Mouse (Mus musculus) forebrain, embryonic 12.5 days (tissue): ENCODE measurements around the gene Trim56. TPM values are rescaled to one million over a fixed set of nuclear protein-coding genes. Genes with fewer than 3 reads are reported as not detected.

Source experiments
- ATAC-seq: fragments of 200-750 bp; cut with Nextera tagmentation; 2 replicates; pipeline ENCODE4 v1.8.0; 2017; ENCODE audit warnings: moderate TSS enrichment; ENCODE audit not compliant: low FRiP score
- H3K27ac ChIP-seq: fragments of 300-500 bp; sonication (generic); 2 replicates; pipeline ENCODE4 v1.5.1; 2016; ENCODE audit warnings: mild to moderate bottlenecking
- H3K27me3 ChIP-seq: fragments of 300-500 bp; sonication (generic); 2 replicates; pipeline ENCODE4 v1.6.1; 2016; ENCODE audit warnings: mild to moderate bottlenecking
- H3K36me3 ChIP-seq: fragments of 300-500 bp; sonication (generic); replicated peaks from 2 replicates; pipeline ENCODE4 v1.6.1; 2016; ENCODE audit warnings: mild to moderate bottlenecking
- H3K4me1 ChIP-seq: fragments of 300-500 bp; sonication (generic); 2 replicates; pipeline ENCODE4 v1.6.1; 2016
- H3K4me2 ChIP-seq: fragments of 300-500 bp; sonication (generic); 2 replicates; pipeline ENCODE4 v1.6.1; 2016; ENCODE audit warnings: mild to moderate bottlenecking, moderate library complexity
- H3K4me3 ChIP-seq: fragments of 300-500 bp; sonication (generic); replicated peaks from 2 replicates; pipeline ENCODE4 v1.5.1; 2016; ENCODE audit warnings: mild to moderate bottlenecking
- H3K9ac ChIP-seq: fragments of 300-500 bp; sonication (generic); 2 replicates; pipeline ENCODE4 v1.6.1; 2016; ENCODE audit warnings: mild to moderate bottlenecking
- H3K9me3 ChIP-seq: fragments of 300-500 bp; sonication (generic); 2 replicates; pipeline ENCODE4 v1.6.1; 2016
- WGBS: fragments of 180-500 bp; shearing (Covaris S2); methylation state at CpG from one replicate; pipeline ENCODE4 v1.1.7; 2016; 5-methylcytosine and 5-hydroxymethylcytosine counted together
- polyA plus RNA-seq: library from polyadenylated mRNA; unstranded; fragments of >200 nt; fragmentation: Nextera tagmentation; extraction: Ambion mirVana; gene quantifications from 2 replicates; pipeline ENCODE4 v1.2.1, GENCODE M21; 2016

Gene Trim56
- polyA plus RNA-seq, 1 experiment from 2014 or later: 6.8 TPM

GRCm38 (mm10) chr5:137070881-137071605, 45.0 kb downstream of the Trim56 start:
- no peak overlapping the region for H3K9ac ChIP-seq
- H3K27me3 ChIP-seq: peaks cover 7% of the 10 kb centered on the region; the same call in 1 of the 2 replicates
- no peak overlapping the region for H3K4me2 ChIP-seq
- no peak for ATAC-seq
- H3K4me3 ChIP-seq: no peak overlapping the region
- H3K9me3 ChIP-seq: no peaks in the 10 kb centered on the region
- no peak overlapping the region for H3K27ac ChIP-seq
- no peaks in the 10 kb centered on the region for H3K36me3 ChIP-seq
- H3K4me1 ChIP-seq: peaks cover 6% of the 10 kb centered on the region
- 85% methylated on average over 19 of the region's 19 CpGs for WGBS

DNA sequence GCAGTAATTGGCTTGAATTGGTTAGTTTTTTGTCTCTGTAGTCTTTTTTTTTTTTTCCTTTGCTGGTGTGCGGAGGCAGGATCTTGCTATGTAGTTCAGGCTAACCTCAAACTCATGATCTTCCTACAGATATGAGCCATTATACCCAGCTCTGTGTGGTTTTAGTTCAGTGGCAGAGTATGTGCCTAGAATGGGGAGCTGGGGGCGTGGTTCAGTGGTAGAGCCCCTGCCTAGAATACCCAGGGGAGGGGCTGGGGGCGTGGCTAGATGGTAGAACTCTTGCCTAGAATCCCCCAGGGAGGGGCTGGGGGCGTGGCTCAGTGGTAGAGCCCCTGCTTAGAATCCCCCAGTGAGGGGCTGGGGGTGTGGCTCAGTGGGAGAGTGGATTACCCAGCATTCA, 47.3 kb downstream of the Trim56 start:
- Histone ChIP-seq H3K27me3 (peaks cover 7% of the 10 kb centered on the region; the same call in 1 of the 2 replicates), H3K27ac (no peak overlapping the region), H3K4me2 (no peak overlapping the region), H3K4me1 (0 out of 2 replicates have a peak, but pooled peaks cover 3% of the 10 kb centered on the region), H3K4me3 (no peak overlapping the region), H3K9me3 (no peaks in the 10 kb centered on the region), H3K9ac (no peak overlapping the region), H3K36me3 (no peaks in the 10 kb centered on the region)
- no peak for ATAC-seq
- 73% methylated on average over 4 of the region's 4 CpGs for WGBS

DNA sequence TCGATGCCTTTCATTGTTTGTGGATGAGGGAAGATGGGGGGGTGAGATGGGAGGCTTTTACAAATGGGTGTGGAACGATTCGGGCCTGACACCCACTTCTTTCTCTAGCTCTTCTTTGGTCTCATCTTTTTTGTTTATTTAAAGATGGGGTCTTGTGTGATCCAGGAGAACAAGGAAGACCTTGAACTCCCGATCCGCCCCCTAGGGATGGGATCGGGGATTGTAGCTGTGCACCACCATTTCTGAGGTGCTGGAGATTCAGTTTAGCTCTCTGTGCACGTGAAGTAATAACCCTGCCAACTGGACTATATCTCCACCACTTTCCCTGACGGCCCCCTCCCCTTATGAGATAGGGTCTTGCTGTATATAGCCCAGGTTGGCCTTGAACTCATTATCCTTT, 50.1 kb downstream of the Trim56 start:
- 76% methylated on average over 8 of the region's 8 CpGs for WGBS
- Histone ChIP-seq H3K4me2 (no peak overlapping the region), H3K4me3 (no peak overlapping the region), H3K27ac (no peak overlapping the region), H3K36me3 (no peaks in the 10 kb centered on the region), H3K9me3 (no peaks in the 10 kb centered on the region), H3K27me3 (no peaks in the 10 kb centered on the region; the same call in 1 of the 2 replicates), H3K9ac (no peak overlapping the region), H3K4me1 (no peaks in the 10 kb centered on the region)
- no peak for ATAC-seq

DNA sequence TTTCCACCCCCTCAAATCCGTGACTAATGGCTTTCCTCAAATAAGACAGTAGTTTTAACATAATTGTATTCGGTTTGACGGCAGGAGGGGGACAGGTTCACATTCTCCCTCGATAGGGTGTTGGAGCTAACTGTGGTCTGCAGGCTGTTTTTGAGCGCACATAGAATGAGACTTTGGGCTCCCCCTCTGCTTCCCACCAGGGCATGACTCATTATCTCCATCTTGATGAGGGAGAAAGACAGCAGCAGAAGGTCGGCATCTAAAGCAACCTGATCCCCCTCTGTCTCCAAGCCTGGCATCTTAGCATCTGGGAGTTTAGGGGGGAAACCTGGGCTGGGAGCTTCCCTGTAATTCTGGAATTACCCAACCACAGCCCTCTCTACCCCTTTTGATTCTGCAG, 50.6 kb downstream of the Trim56 start:
- no peak overlapping the region for H3K27ac ChIP-seq
- no peak overlapping the region for H3K4me3 ChIP-seq
- no peak for ATAC-seq
- H3K9me3 ChIP-seq: no peaks in the 10 kb centered on the region
- no peaks in the 10 kb centered on the region for H3K36me3 ChIP-seq
- H3K4me1 ChIP-seq: no peaks in the 10 kb centered on the region
- H3K4me2 ChIP-seq: no peak overlapping the region
- WGBS: 69% methylated on average over 6 of the region's 6 CpGs
- no peaks in the 10 kb centered on the region for H3K27me3 ChIP-seq
- no peak overlapping the region for H3K9ac ChIP-seq

DNA sequence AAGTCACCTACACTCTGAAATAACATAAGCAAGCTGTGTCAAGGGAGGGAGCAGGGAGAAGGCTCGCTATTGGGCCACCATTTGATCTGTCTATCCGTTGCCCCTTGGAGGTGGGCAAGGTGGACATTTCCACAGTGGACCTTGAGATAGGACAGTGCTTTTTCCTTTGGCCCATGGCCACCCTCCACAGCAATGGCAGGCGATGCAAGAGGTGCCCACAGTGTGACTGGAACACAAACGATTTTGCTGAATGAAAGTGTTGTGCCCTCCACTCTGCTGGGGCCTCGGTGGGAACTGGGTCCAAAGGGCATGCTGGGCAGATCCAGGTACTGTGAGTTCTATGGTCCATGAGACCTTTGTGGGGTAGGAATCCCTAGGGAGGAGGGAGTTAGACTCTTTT, 53.4 kb downstream of the Trim56 start:
- ATAC-seq: no peak
- Histone ChIP-seq H3K27ac (no peak overlapping the region), H3K9me3 (no peaks in the 10 kb centered on the region), H3K27me3 (no peaks in the 10 kb centered on the region), H3K4me3 (no peak overlapping the region), H3K9ac (no peak overlapping the region), H3K4me1 (no peaks in the 10 kb centered on the region), H3K4me2 (no peak overlapping the region), H3K36me3 (no peaks in the 10 kb centered on the region)
- 89% methylated on average over 5 of the region's 5 CpGs for WGBS

DNA sequence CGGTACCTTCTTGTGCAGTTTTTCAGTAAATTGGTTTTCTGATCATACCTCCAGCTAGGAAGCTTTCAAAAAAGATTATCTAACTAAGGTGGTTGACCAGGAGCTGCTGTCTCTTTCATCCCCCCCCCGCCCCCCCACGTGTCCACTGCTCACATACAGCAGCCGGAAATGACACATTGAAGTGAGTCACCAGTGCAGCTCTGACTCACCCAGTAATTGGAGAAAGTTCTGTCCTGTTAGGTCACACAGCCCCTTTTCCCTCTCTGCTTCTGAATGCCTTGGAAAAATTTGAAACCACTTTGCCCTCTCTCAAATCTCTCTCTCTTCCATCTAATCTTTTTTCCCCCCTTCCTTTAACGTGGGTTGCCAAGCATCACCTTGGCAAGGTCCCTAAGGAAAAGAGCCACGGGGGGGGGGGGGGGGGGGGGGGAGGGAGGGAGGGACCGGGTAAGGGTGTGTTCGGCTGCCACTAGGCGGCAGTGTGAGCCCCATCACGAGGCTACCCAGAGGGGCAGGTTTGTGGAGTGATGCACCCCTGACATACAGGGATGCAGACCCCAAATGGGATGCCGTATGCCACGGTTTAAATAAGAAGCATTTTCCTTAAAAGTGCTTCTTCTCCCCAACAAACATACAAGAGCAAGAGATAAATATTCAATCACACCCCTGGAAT, 54.1 kb downstream of the Trim56 start:
- Histone ChIP-seq H3K4me1 (no peaks in the 10 kb centered on the region), H3K27ac (no peak overlapping the region), H3K9ac (no peak overlapping the region), H3K36me3 (no peaks in the 10 kb centered on the region), H3K9me3 (no peaks in the 10 kb centered on the region), H3K4me2 (no peak overlapping the region), H3K27me3 (no peaks in the 10 kb centered on the region), H3K4me3 (no peak overlapping the region)
- no peak for ATAC-seq
- 24% methylated on average over 11 of the region's 12 CpGs for WGBS

Other genes with a start within 250 kb of the Trim56 start
- gene Col26a1, start 233.0 kb downstream of the Trim56 start, polyA plus RNA-seq: 33.7 and 42.6 TPM in 2 replicates
- gene Ift22, start 208.1 kb downstream of the Trim56 start, polyA plus RNA-seq: 107 and 115 TPM in 2 replicates
- gene Fis1, start 162.9 kb downstream of the Trim56 start, polyA plus RNA-seq: 287 and 302 TPM in 2 replicates
- 0.27 and 0.50 TPM in 2 replicates for gene Cldn15, start 149.6 kb downstream of the Trim56 start, polyA plus RNA-seq
- gene Plod3, start 129.2 kb downstream of the Trim56 start, polyA plus RNA-seq: 34.5 and 36.4 TPM in 2 replicates
- gene Znhit1, start 128.2 kb downstream of the Trim56 start, polyA plus RNA-seq: 97.9 and 102 TPM in 2 replicates
- gene Vgf, start 89.8 kb downstream of the Trim56 start, polyA plus RNA-seq: 0.68 and 0.92 TPM in 2 replicates
- 209 and 221 TPM in 2 replicates for gene Ap1s1, start 70.1 kb downstream of the Trim56 start, polyA plus RNA-seq
- gene Serpine1, start 43.9 kb downstream of the Trim56 start, polyA plus RNA-seq: 0.11 and 0.35 TPM in 2 replicates
- gene Muc3, start 33.1 kb upstream of the Trim56 start, polyA plus RNA-seq: not detected in 2 replicates
- gene Muc3a, start 96.2 kb upstream of the Trim56 start, polyA plus RNA-seq: not detected in 2 replicates
- gene Ache, start 171.3 kb upstream of the Trim56 start, polyA plus RNA-seq: 3.1 and 3.6 TPM in 2 replicates
- gene Ufsp1, start 178.4 kb upstream of the Trim56 start, polyA plus RNA-seq: 6.0 and 7.2 TPM in 2 replicates
- 184 and 198 TPM in 2 replicates for gene Srrt, start 191.5 kb upstream of the Trim56 start, polyA plus RNA-seq
- gene Trip6, start 198.2 kb upstream of the Trim56 start, polyA plus RNA-seq: 41.3 and 43.9 TPM in 2 replicates
- gene Slc12a9, start 217.4 kb upstream of the Trim56 start, polyA plus RNA-seq: 17.3 and 17.4 TPM in 2 replicates
- 26.7 and 27.7 TPM in 2 replicates for gene Ephb4, start 233.9 kb upstream of the Trim56 start, polyA plus RNA-seq